Mouse (Mus musculus): ENCODE results near the gene Psat1. TPM values are rescaled to one million over a fixed set of nuclear protein-coding genes. Genes with fewer than 3 reads are reported as not detected.

Psat1 gene
- polyA plus RNA-seq, 1 experiment: 93.3 TPM

DNA sequence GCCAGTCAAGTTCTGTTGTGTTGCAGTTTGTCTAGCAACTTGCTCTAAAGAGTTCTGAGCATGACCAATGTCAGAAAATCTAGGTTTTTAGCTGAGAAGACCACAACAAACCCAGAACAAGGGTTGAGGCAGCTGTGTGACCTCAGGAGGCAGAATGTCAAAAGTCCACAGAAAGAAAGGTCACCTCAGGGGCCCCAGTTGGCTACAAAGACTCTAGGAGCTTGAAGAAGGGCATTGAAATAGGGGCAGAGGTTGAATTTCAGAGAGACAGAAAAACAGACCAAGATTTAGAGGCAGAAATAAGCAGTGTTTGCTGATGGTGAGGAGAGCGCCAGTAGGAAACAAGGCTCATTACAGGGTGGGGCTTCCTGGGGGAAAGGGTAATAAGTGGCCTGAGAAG is 81.0 kb downstream of the Psat1 start:
- no peak for DNase-seq (ENCODE audit: low read depth)

DNA sequence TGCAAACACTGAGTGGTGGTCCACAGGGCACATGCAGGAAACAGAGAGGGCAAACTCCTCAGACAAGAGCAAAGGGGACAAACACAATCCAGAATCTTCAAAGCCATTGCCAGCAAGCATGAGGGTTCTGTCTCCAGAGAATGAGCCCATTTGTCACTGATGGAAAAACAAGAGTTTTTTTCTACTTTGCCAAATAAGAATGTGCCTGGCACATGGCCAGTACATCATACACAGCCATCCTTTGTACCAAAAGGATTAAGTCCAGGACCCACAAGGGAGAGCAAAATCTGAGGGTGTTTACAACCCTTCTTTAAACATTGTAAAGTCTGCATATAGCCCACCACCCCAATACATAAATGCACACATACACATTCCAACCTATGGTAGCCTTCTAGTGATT is 81.7 kb downstream of the Psat1 start:
- no peak for DNase-seq (ENCODE audit: low read depth)

GRCm38 (mm10) chr19:15864129-15864528 is 83.0 kb downstream of the Psat1 start:
- no peak for DNase-seq (ENCODE audit: low read depth)

DNA sequence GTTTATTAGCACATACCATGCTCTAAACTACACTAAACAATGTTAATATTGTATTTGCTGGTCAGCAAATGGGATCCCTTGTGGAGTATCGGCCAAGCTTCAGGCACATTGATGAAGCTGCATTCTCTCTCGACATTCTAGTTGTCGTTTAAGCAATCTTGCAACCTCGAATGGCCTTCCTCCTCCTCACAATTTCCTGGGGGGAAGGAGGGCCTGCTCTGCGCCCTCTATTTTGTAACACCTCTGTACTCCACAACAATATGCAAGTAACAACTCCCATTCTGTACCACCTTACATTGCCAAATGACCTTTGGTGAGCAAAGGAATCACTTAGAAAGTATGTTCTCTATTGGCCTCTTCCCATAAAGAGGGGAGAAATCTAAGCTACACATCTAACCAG is 91.8 kb downstream of the Psat1 start:
- DNase-seq (ENCODE audit: low read depth): no peak

Other genes starting within 250 kb of the Psat1 start
- 3.1 and 3.6 TPM in 2 replicates for gene Cep78, start 37.7 kb upstream of the Psat1 start, polyA plus RNA-seq (2012; rRNA removed)
- gene Gnaq, start 185.5 kb upstream of the Psat1 start, polyA plus RNA-seq (2012; rRNA removed): 18.8 and 26.7 TPM in 2 replicates

All from gonadal fat pad, adult 2 months (tissue).